Mouse (Mus musculus): ENCODE results near the gene Gipc1.

DNA sequence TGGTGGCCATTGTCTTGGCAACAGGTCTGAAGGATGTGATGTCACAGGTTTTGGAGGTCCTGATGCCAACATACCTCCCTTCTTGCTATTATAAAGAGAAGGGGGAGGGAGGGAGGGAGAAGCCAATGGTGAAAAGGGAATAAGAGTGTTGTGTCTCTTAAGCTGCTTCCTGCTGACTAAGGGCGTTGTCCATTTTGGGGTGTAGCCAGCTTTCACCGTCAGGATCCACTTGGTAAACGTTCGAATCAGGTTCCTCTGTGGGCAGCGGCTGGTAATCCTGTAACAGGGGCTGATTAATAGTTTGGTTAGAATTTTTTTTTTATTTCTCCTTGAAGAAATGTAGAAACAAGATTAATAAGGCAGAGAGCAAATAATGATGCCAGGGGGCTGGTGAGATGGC is 12.8 kb upstream of the Gipc1 start:
- TF ChIP-seq CTCF (IDR thresholded peaks at IDR 0.05; ENCODE audit: low read depth, low read length) (no peak), POLR2A (IDR thresholded peaks at IDR 0.05; ENCODE audit: extremely low read depth, insufficient read depth, low read length) (no peak)

Measured in liver, adult 2 months (tissue).